Mouse (Mus musculus) neural tube, embryonic 14.5 days (tissue): ENCODE results near the gene Ap2m1. TPM values are rescaled to one million over a fixed set of nuclear protein-coding genes. Genes with fewer than 3 reads are reported as not detected.

Experiments
- ATAC-seq: fragments of 200-750 bp; cut with Nextera tagmentation; 2 replicates; pipeline ENCODE4 v1.8.0; 2017; ENCODE audit warnings: low read depth, mild to moderate bottlenecking, moderate TSS enrichment, moderate library complexity
- H3K27ac ChIP-seq: fragments of 300-500 bp; sonication (generic); 2 replicates; pipeline ENCODE4 v1.5.1; 2014; ENCODE audit warnings: low read depth, mild to moderate bottlenecking, control low read depth, low read length, moderate library complexity, mixed read lengths
- H3K27me3 ChIP-seq: fragments of 300-500 bp; sonication (generic); 2 replicates; pipeline ENCODE4 v1.6.1; 2014; ENCODE audit warnings: low read length; ENCODE audit not compliant: control insufficient read depth, insufficient read depth
- H3K36me3 ChIP-seq: fragments of 300-500 bp; sonication (generic); 2 replicates; pipeline ENCODE4 v1.6.1; 2014; ENCODE audit warnings: low read length, mixed read lengths; ENCODE audit not compliant: control insufficient read depth, insufficient read depth
- H3K4me1 ChIP-seq: fragments of 300-500 bp; sonication (generic); 2 replicates; pipeline ENCODE4 v1.6.1; 2014; ENCODE audit warnings: low read length; ENCODE audit not compliant: control insufficient read depth, insufficient read depth
- H3K4me2 ChIP-seq: fragments of 300-500 bp; sonication (generic); 2 replicates; pipeline ENCODE4 v1.6.1; 2014; ENCODE audit warnings: mild to moderate bottlenecking, low read depth, low read length, control low read depth
- H3K4me3 ChIP-seq: fragments of 300-500 bp; sonication (generic); 2 replicates; pipeline ENCODE4 v1.5.1; 2014; ENCODE audit warnings: low read depth, low read length, control low read depth, mixed read lengths
- H3K9ac ChIP-seq: fragments of 300-500 bp; sonication (generic); replicated peaks from 2 replicates; pipeline ENCODE4 v1.6.1; 2014; ENCODE audit warnings: low read depth, mild to moderate bottlenecking, control low read depth, low read length, mixed read lengths
- H3K9me3 ChIP-seq: fragments of 300-500 bp; sonication (generic); 2 replicates; pipeline ENCODE4 v1.6.1; 2016; ENCODE audit warnings: low read length; ENCODE audit not compliant: control insufficient read depth
- WGBS: fragments of 180-500 bp; shearing (Covaris S2); extraction: QIAGEN DNeasy Blood & Tissue Kit; methylation state at CpG from one replicate; pipeline ENCODE4 v1.1.7; 2014; 5-methylcytosine and 5-hydroxymethylcytosine counted together
- polyA plus RNA-seq: library from polyadenylated mRNA; unstranded; fragments of >200 nt; fragmentation: Nextera tagmentation; extraction: Ambion mirVana; gene quantifications from 2 replicates; pipeline ENCODE4 v1.2.1, GENCODE M21; 2014

The Ap2m1 gene
- polyA plus RNA-seq, 1 experiment from 2014 or later: 1,186 TPM

DNA sequence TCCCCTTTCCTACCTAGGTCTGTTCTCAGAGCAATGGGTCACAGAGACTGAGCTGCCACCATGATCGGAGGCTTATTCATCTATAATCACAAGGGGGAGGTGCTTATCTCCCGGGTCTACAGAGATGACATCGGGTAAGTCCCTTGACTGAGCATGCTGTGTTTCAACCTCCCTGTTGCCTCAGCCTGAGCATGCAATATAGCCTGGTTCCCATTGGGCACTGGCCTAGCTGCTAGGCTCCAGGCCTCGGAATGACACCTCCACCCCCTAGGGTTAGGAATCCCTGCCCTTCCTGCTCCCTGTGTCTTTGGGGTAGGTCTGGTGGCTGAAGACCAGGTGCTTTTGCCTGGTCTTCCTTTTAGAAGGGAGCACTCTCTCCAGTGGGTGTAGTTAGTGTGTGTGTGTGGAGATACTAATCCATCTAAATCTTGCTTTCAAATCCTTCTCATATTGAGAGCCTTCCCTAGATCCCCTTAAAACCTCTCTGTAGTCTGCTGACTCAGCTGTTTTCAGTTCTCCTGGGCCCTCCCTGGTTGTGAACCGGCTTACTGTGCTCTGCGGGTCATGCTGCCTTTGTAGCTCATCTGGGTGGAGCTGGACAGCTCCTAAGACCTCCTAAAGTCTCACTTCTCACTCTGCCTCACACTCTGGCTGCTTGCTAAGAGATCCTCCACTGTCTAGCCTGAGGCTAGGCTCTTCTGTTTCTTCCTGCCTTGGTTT lies 2.5 kb downstream of the Ap2m1 start:
- Histone ChIP-seq H3K4me1 (peaks cover 26% of the 10 kb centered on the region), H3K4me2 (peak overlapping the region; percentile 69; the same call in 1 of the 2 replicates), H3K27ac (no peak overlapping the region), H3K9ac (no peak overlapping the region), H3K9me3 (no peaks in the 10 kb centered on the region), H3K36me3 (peaks cover 48% of the 10 kb centered on the region), H3K4me3 (no peak overlapping the region; the same call in 1 of the 2 replicates), H3K27me3 (no peaks in the 10 kb centered on the region)
- WGBS: 46% methylated on average over 6 of the region's 6 CpGs
- no peak for ATAC-seq

DNA sequence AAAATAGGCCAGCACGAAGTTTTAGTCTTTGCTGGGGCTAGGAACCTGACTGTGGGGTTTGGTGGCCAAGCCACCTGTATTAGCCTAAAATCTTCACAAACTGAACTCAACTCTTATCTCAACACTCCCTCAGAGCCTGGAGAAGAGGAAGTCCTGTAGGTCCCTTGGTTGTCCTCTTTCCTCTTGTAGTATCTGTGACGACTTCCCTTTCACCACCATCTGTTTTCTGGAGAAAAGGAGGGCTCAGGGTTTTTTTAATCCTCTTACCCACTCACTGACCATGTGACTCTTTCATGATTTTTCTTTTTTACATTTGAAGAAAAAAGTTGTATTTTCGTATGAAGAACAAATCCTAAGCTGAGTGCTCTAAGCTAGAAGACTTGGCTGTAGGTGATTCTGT lies 4.4 kb downstream of the Ap2m1 start:
- Histone ChIP-seq H3K9ac (no peak overlapping the region), H3K4me1 (peaks cover 26% of the 10 kb centered on the region), H3K9me3 (no peaks in the 10 kb centered on the region), H3K27ac (no peak overlapping the region), H3K36me3 (peaks cover 45% of the 10 kb centered on the region), H3K27me3 (no peaks in the 10 kb centered on the region), H3K4me2 (no peak overlapping the region), H3K4me3 (no peak overlapping the region)
- WGBS: 82% methylated on average over 3 of the region's 3 CpGs
- ATAC-seq: no peak

DNA sequence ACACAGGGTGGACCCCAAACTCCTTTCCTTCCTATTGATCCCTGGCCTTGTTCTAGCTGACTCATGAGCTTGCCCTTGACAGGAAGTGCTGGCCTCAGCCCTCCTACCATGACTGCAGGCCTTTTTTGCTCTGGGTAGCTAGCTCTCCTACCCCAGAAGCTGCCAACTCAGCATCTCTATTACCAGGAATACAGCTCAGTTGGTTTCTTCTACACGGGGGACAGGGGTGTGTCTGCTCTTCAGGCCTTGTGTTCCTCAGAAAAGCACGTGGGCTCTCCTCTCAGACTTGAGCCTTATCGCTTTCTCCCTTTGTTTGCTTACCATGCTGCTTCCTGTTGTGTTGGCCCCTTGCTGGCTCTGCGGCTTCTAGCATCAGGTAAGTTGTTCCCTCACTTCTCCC lies 5.2 kb downstream of the Ap2m1 start:
- WGBS: 88% methylated on average over 4 of the region's 4 CpGs
- H3K4me2 ChIP-seq: no peak overlapping the region
- peaks cover 26% of the 10 kb centered on the region for H3K4me1 ChIP-seq
- no peaks in the 10 kb centered on the region for H3K9me3 ChIP-seq
- no peak overlapping the region for H3K9ac ChIP-seq
- peaks cover 45% of the 10 kb centered on the region for H3K36me3 ChIP-seq
- H3K27ac ChIP-seq: no peak overlapping the region
- no peak for ATAC-seq
- no peaks in the 10 kb centered on the region for H3K27me3 ChIP-seq
- no peak overlapping the region for H3K4me3 ChIP-seq

DNA sequence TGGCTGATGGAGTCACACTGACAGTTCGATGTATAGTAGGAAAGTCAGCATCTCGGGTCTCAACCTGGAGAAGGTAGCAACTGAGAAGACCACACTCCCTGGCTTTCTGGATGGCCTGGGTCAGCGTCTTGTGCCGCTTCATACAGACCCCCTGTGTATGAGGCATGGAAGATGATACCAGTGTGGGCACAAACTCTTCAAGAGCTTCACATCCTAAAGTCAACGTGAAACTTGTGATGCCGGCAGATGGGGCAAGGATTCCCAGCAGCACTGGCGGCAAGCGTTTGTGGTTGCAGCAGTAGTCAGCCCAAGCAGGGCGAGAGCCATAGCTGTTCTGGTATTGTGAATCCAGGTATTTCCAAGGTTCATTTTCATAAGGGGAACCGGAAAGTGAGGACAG lies 10.4 kb downstream of the Ap2m1 start:
- no peak overlapping the region for H3K9ac ChIP-seq
- no peaks in the 10 kb centered on the region for H3K9me3 ChIP-seq
- no peaks in the 10 kb centered on the region for H3K27me3 ChIP-seq
- peaks cover 25% of the 10 kb centered on the region for H3K36me3 ChIP-seq
- H3K4me3 ChIP-seq: no peak overlapping the region
- H3K4me1 ChIP-seq: peaks cover 11% of the 10 kb centered on the region
- H3K27ac ChIP-seq: no peak overlapping the region
- no peak for ATAC-seq
- 95% methylated on average over 10 of the region's 10 CpGs for WGBS
- H3K4me2 ChIP-seq: no peak overlapping the region

DNA sequence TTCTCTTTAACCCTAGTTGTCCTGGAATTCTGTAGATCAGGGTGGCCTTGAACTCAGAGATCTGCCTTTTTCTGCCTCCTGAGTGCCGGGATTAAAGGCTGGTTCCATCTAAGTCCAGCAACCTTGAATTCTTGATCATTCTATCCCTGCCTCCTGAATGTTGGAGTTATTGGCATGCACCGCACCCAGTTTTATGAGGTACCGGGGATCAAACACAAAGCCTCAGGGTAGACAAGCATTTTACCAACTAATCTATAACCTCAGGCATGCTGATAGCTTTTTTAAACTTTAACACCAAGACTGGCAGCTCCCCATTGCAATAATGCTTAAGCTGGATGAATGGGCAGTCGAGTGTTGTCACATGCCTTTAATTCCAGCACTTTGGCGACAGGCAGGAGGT lies 12.1 kb downstream of the Ap2m1 start:
- H3K9me3 ChIP-seq: no peaks in the 10 kb centered on the region
- peaks cover 11% of the 10 kb centered on the region for H3K4me1 ChIP-seq
- peak overlapping the region; percentile 81; the same call in 1 of the 2 replicates for H3K4me3 ChIP-seq
- no peak for ATAC-seq
- H3K36me3 ChIP-seq: peaks cover 22% of the 10 kb centered on the region
- H3K27ac ChIP-seq: no peak overlapping the region
- no peak overlapping the region for H3K9ac ChIP-seq
- H3K4me2 ChIP-seq: peak overlapping the region; percentile 92; the same call in 1 of the 2 replicates
- 61% methylated on average over 5 of the region's 5 CpGs for WGBS
- H3K27me3 ChIP-seq: no peaks in the 10 kb centered on the region

DNA sequence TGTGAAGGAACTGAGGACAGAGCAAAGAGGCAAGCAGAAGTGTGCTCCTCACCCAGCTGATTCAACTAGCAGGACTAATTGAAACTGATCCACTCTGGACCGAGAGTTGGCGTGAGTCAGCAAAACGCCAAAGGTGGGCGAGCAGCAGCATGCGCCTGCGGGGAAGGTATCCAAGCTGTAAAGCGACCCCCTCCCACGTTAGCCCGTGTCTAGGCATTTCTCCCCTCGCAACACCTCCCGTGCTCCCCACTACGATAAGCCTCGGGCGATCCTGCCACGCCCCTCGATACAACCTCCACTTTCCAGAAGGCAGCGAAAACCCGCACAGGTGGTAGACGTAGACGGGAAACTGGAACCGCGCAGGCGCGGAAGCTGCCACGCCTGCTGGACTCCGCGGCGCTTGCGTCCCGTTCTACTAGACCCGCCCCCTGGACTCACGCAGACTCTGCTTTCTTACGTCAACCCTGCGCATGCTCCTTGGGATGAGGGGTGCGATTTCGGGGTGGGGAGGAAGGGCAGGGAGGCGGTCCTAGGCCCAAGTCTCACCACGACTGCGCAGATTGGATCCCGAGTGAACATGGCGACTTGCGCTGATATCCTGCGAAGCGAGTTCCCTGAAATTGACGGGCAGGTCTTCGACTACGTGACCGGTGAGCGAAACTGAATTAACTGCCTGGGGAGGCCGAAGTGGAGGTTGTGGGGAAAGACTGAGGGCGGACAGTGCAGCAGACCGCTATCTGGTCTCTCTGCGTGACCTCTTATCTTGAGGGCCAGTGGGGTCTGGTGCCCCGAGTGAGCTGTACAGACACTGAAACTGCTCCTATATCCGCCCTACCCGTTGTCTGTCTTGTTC lies 13.0 kb downstream of the Ap2m1 start, which contains the start of gene Abcf3:
Gene Abcf3 (plus strand): TSS at position 482 of the 853 bp plus-strand sequence.
- H3K36me3 ChIP-seq: peaks cover 27% of the 10 kb centered on the region
- H3K27me3 ChIP-seq: no peaks in the 10 kb centered on the region
- H3K4me2 ChIP-seq: peak within 1 kb of the TSS; percentile 92
- H3K9me3 ChIP-seq: no peaks in the 10 kb centered on the region
- WGBS: under 1% methylated on average over 56 of the region's 56 CpGs
- H3K4me3 ChIP-seq: peak within 1 kb of the TSS; percentile 81
- H3K9ac ChIP-seq: peak within 1 kb of the TSS; percentile 70
- peak within 1 kb of the TSS; percentile 58 for H3K27ac ChIP-seq
- ATAC-seq: peak; percentile 98
- peaks cover 11% of the 10 kb centered on the region for H3K4me1 ChIP-seq

DNA sequence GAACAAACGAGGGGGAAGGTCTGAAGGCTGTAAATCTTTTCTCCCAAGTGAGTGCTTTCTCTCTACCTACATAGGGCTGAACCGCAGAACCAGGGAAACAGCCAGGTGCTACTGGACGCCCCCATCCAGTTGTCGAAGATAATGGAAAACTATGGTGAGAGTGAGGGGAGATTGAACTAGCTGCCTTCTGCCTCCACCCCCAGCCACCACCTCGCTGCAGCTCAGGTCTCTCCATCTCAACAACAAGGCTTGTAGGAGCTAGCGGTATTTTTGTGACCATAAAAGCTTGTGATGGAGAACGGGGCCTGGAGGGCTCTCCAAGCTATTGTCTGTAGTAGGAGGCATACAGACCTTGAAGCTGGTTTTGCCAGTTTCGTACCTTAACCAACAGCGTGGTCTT lies 13.9 kb downstream of the Ap2m1 start:
- peak overlapping the region; percentile 81 for H3K4me3 ChIP-seq
- H3K4me1 ChIP-seq: peaks cover 11% of the 10 kb centered on the region
- peaks cover 29% of the 10 kb centered on the region for H3K36me3 ChIP-seq
- H3K4me2 ChIP-seq: peak overlapping the region; percentile 92
- no peak for ATAC-seq
- no peaks in the 10 kb centered on the region for H3K9me3 ChIP-seq
- H3K27me3 ChIP-seq: no peaks in the 10 kb centered on the region
- WGBS: 46% methylated on average over 9 of the region's 9 CpGs
- H3K27ac ChIP-seq: no peak overlapping the region
- peak overlapping the region; percentile 70 for H3K9ac ChIP-seq

DNA sequence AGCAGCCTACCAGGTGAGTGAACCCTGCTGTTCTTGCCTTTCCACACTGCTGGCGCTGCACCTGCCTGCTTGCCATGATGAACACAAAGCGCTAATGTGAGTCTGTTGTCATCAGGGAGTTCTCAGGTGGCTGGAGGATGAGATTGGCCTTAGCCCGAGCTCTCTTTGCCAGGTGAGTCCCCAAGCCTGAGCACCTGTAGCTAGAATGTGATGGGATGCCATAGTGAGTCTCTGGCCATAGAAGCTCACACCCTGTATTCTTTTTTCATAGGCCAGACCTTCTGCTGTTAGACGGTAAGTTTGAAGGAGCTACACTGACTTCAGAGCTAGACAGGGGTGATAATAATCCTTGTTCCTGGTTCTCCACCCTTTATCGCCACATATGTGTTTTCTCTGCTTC lies 16.4 kb downstream of the Ap2m1 start:
- no peak for ATAC-seq
- 93% methylated on average over 5 of the region's 5 CpGs for WGBS
- no peak overlapping the region for H3K4me3 ChIP-seq
- no peaks in the 10 kb centered on the region for H3K9me3 ChIP-seq
- no peak overlapping the region for H3K27ac ChIP-seq
- peaks cover 11% of the 10 kb centered on the region for H3K4me1 ChIP-seq
- H3K9ac ChIP-seq: no peak overlapping the region
- H3K36me3 ChIP-seq: peaks cover 32% of the 10 kb centered on the region
- H3K4me2 ChIP-seq: no peak overlapping the region
- H3K27me3 ChIP-seq: no peaks in the 10 kb centered on the region

DNA sequence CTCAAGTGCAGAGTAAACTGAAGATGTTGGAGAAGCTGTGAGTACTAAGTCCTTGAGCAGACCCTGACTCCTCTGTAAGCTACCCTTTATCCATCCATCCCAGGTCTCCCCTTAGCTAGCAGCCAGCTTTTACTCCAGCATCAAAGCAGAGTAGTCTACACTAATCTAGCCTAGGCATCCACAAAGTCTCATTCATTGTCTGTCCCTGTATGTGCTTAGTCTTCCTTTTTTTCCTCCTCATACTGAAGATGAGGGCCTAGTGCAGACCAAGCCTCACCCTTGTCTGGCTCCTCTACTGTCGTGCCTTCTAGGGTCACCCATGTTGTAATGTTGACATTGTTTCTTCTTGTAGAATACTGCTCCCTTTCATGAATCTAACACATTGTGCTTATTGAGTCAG lies 17.3 kb downstream of the Ap2m1 start:
- no peak for ATAC-seq
- Histone ChIP-seq H3K4me3 (no peak overlapping the region), H3K27ac (no peak overlapping the region), H3K9ac (no peak overlapping the region), H3K4me2 (no peak overlapping the region), H3K36me3 (peaks cover 32% of the 10 kb centered on the region), H3K4me1 (peaks cover 10% of the 10 kb centered on the region), H3K27me3 (no peaks in the 10 kb centered on the region), H3K9me3 (no peaks in the 10 kb centered on the region)
- WGBS: 89% methylated on average over 1 of the region's 1 CpGs
